Mouse (Mus musculus) ES-CJ7 (cell line): ENCODE measurements around the gene Tymp.

ENCODE experiments used
- DNase-seq: peaks from one replicate; pipeline ENCODE4 v3.0.0; 2011; ENCODE audit warnings: low read depth, low spot score

The Tymp gene

GRCm38 (mm10) chr15:89376957-89377356, at the start of gene Tymp:
Gene Tymp (minus strand): TSS chr15:89377039.
- DNase-seq: no peak

DNA sequence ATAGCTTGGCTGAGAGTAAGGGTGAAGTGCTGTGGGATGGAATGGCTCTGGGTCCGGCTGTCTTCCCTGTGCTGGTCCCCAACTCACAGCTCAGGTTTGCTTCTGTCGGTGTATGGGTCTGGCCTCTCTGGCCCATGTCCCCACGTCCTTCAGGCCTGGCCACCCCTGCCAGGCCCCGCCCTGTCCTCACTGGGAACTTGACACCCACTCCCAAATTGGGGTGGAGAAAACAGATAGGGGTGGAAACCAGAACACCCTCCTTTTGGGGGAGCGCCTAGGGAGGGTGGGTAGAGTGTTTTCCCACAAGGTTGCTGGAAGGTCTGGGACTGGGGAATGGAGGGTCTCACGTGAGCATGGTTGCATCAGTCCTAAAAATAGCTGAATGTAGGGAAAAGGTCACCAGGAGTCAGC, 48.9 kb upstream of the Tymp start, which contains the start of gene Cpt1b:
Gene Cpt1b (minus strand): TSS at position 153 of the 411 bp plus-strand sequence.
- peak; percentile 46 for DNase-seq

DNA sequence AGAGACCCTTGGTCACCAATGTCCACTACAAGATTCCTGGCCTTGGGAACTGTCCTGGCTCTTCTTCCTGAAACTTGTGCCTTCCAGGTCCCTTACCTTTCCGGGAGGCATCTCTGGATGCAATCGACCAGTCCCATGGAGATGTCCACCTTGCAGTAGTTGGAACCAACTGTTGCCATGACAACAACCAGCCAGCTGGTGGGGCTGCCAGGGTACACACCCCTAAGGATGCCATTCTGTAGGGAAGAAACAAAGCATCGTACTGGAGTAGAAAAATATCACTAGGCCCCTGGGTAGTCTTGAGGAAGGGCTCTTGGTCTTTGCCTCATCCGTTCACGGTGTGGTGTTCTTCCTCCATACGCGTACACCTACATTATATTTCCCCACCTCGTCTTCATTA, 47.8 kb upstream of the Tymp start:
- DNase-seq: no peak

- DNase-seq: no peak
Observed at GRCm38 (mm10) chr15:89421938-89422337, 45.1 kb upstream of the Tymp start.

DNA sequence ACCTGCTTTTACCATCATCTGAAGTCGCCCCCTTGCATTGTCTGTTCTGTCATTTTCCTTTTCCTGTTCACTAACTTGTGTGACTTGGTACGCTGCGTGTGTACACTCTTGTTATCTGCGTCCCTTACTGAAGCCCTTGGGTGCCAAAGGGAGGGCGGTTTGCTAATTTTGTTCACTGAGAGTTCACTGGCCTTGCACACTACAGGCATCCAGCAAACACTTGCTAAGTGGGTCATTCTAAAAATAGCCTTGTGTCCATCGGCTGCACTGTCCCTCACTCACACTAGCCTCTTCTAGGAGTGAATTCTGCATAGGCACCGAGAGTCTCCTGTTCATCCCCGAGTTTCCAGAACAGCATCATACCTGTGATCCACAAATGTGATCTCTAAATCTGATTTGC, 38.4 kb upstream of the Tymp start:
- DNase-seq: no peak

DNA sequence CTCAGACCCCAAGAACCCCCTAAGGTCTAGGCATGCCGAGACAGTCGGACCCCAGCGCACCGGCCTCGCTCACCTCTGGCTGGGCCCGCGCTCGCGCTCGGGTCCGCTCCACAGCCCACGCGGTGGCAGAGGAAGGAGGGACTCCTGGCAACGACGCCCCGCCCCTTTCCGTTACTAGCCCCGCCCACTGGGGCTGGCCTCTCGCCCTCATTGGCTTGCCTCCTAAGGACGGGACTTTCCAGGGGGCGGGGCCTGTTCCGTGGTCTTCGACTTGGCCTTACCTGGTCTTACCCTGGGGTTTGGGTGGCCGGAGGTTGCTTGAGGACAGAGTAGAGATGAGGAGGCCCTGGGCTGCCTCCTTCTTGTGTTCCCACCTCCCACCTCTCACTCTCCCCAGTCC, 33.3 kb upstream of the Tymp start, which contains the start of gene Syce3:
Gene Syce3 (minus strand): TSS at position 386 of the 400 bp plus-strand sequence.
- DNase-seq: peak; percentile 80

- peak; percentile 63 for DNase-seq
Observed at GRCm38 (mm10) chr15:89406691-89407090, 29.9 kb upstream of the Tymp start.

- DNase-seq: no peak
Observed at GRCm38 (mm10) chr15:89404831-89405623, 28.2 kb upstream of the Tymp start.

- peak; percentile 65 for DNase-seq
Observed at GRCm38 (mm10) chr15:89402471-89402870, 25.6 kb upstream of the Tymp start.

DNA sequence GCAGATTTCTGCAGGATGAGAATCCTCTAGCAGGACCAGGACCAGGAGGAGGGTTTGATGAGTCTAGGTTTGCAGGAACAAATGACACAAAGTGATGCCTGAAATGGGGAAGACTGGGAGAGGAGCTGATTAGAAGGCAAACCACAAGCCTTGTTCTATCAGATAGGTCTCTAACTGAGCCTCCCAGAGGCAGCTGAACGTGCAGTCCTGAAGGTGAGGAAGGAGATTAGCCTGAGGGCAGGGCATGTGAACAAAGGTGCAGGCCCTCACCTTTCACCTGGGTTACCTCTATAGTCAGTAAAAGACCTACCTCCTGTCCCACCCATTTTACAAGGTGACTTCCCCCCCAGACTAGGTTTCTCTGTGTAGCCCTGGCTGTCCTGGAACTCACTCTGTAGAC, 22.9 kb upstream of the Tymp start:
- DNase-seq: peak; percentile 32

DNA sequence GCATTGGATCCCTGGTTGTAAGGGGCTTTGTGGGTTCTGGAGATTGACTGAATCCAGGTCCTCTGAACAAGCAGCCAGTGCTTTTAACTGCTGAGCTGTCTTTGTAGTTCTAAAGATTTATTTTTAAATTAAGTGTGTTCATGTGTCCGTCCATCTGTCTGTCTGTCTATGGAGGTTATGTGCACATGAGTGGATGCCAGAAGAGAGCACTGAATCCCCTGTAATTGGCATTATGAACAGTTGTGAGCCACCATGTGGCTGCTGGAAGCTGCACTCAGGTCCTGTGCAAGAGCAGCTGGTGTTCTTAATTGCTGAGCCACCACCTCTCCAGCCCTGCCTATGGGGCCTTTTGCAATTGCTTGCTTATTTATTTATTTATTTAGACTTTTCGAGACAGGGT, 21.3 kb upstream of the Tymp start:
- DNase-seq: no peak

DNA sequence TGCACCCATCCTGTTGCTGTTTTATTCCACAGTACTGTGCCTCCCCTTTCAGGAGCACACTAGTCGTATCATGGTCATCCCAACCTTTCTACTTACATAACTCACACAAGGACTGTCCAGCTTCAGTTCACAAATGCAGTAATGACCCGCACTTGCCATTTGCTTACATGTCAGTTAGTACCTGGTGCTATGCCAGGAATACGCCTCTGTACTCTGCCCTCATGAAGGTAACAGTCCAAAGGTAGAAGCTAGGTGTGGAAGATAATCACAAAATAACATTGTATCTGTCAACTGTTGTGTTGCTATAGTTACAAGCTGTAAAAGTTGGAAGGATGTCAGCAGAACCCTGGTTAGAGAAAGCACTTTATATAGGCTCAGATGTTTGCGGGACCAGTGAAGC, 20.0 kb upstream of the Tymp start:
- DNase-seq: no peak

GRCm38 (mm10) chr15:89390081-89390480, 13.2 kb upstream of the Tymp start:
- DNase-seq: no peak

- DNase-seq: no peak
Observed at GRCm38 (mm10) chr15:89387127-89387526, 10.3 kb upstream of the Tymp start.

DNA sequence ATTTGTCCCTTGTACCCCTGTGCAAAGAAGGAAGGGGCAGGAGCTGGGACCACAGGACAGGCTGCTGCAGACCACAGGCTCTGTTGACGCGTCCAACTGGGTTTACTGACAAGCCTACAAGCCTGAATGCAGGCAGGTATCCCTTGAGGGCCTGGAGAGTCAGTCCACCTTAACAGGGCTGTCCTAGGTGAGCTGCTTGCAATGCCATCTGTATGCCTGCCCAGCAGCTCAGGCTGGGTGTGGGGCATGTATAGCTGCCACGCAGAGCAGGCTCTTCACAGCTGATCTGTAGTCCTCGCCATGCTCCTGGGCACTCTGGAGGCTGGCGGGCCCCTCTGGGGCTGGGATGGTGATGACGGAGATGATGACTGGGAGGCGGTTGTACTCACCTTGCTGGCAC, 7.8 kb upstream of the Tymp start, which contains the start of gene Klhdc7b:
Gene Klhdc7b (plus strand): TSS at position 301 of the 400 bp plus-strand sequence.
- DNase-seq: no peak

- no peak for DNase-seq
Observed at GRCm38 (mm10) chr15:89379429-89379828, 2.6 kb upstream of the Tymp start.

GRCm38 (mm10) chr15:89378831-89379401, 2.1 kb upstream of the Tymp start, which contains the start of gene Odf3b:
Gene Odf3b (minus strand): TSS chr15:89379282.
- no peak for DNase-seq

DNA sequence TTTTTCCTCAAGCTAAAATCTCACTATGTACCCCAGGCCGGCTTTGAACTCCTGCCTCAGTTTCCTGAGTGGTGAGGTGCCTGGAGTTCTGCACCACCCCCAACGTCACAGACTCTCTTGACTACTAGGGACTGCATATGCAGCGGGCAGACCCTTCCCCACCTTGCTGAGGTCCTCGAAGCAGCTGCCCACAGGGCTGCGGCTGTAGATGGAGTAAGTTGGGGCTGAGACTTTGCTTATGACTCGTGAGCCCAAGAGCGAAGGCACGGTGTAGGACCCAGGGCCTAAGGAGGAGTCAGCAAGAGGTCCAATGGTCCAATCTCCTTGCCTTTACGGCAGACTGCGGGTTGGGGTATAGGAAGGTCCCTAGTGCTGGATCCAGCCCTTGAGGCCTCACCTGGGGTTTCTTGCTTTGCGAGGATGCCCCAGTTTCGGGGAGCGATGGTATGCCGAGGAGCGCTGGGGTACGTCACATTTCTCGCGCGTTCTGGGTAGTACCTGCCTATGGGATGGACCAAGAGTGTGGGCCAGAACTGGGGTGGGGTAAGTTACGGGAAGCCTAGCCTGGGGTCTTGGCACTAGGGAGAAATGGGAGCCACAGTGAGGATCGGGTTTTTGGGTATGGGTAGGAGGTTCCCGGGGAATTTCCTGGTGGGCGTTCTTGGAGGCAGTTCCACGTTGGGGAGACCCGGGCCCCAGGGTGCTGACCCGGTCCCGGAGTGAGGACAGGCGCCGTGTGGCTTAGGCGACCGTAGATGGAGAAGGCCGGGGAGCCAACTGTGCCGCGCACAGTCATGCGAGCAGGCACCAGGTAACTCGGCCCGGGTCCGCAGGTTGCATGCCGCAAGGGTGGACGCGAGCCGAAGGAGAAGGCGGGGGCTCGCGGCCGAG, 1.3 kb upstream of the Tymp start:
- DNase-seq: no peak

GRCm38 (mm10) chr15:89377362-89377761, 523 bp upstream of the Tymp start:
- DNase-seq: no peak

DNA sequence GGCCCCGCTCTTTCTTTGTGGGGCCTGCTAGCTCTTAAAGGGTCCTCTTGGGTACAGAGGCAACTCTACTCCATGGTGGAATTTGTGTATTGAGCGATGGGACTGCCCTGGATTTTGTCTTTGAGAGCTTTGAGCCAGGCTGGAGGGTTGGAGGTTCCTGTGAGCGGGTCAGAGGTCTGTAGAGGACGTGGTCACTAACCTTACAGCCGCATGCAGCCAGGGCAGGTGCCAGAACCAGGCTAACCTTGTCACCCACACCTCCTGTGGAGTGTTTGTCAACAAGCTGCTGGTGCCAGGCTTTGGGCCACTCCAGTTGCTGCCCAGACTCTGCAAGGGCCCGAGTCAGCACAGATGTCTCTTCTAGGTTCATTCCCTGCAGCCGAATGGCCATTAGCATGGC, 799 bp downstream of the Tymp start:
- no peak for DNase-seq

DNA sequence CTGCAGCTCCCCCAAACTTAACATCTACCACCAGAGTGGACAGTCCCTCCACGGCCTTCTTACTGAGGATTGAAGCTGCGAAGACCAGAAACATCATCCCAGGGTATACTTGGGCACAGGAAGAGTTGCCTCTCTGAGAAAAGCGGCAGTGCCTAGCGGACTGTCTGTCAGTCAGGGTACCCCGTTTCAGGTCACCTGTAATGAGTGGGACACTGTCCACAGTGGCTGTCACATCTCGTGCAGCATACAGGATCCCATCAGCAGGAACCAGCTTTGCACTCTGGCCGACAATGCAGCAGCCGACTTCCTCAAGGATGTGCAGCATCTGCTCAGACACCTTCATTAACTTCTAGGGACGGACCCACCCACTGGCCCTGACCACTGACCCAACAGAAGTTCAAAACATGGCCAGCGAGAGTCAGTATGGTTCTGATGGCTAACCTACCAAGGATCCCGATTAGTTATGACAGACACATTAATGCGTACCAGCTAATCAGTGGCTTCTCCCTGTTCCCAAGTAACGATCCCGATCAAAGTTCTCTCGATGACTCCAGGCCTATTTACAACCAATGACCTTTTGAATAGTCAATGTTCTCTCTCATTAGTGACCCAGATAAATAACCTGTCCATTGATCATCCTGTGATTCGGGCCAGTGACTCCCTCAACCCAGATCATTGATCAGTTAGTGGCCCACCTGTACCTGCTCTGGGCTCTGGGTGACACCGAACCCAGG, 1.9 kb downstream of the Tymp start:
- no peak for DNase-seq
